Mouse (Mus musculus): ENCODE measurements around the gene Glrb. TPM values are rescaled to one million over a fixed set of nuclear protein-coding genes. Genes with fewer than 3 reads are reported as not detected.

Gene Glrb
- total RNA-seq (2023): 0.36 TPM in 1 of 4 replicates, not detected in the others

GRCm38 (mm10) chr3:80913111-80913778 lies at the start of gene Glrb:
Glrb (minus strand) TSS chr3:80913660.

GRCm38 (mm10) chr3:80802596-80803081 lies 110.8 kb downstream of the Glrb start, which contains the start of gene Gria2:
Gria2 (minus strand) TSS chr3:80802835.

Other genes with a start within 250 kb of the Glrb start
- gene Gria2, start 110.8 kb downstream of the Glrb start, total RNA-seq (2023): not detected in 4 replicates
- 0.19 TPM in 1 of 4 replicates, not detected in the others for gene Pdgfc, start 122.8 kb upstream of the Glrb start, total RNA-seq (2023)